Mouse (Mus musculus): ENCODE measurements around the gene Atp1b1.

DNA sequence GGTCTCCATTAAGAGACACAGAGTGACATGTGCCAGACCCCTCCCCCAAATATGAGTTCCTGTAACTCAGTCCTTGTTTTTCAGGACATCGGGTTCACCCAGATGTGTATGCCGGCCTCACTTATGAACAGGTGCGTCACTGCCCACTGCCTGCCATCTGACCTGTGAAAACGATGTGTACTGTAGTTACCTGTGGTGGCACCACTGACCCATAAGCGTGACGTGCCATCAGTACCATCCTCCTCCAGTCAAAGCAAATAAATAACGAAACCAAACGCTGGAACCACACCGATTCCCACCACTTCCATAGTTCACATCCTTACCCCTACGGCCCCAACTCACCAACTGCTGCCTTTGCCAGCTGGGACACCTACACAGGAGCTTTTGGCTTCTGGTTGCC lies 11.6 kb downstream of the Atp1b1 start:
- TF ChIP-seq POLR2A (IDR thresholded peaks at IDR 0.05; ENCODE audit: extremely low read depth, insufficient read depth, low read length) (0 out of 2 replicates have a peak, but pooled peaks have one; percentile 5), CTCF (IDR thresholded peaks at IDR 0.05; ENCODE audit: extremely low read depth, insufficient read depth, low read length) (no peak)

All from cortical plate, adult 2 months (tissue).